ENCODE assay signal across 7 mouse cellular contexts in genomic region chr4:104468666-104469065, GRCm38 (mm10).
"Had no signal": no experiment of that assay in that cellular context is flagged by ENCODE, and none has a peak within 500 bp of the region (broad histone marks: within the 10 kb centered on the region; RNA-seq: fewer than 3 reads in every experiment).

No protein-coding gene starts in this region.

- DNase-seq: kidney, postnatal 25 days; lung, embryonic 14.5 days; lung, postnatal 10 days; lung, postnatal 4 days; midbrain, embryonic 14.5 days; thymus, postnatal 4 days had no signal

- ATAC-seq: liver, embryonic 12.5 days had no signal
